Mouse (Mus musculus) heart, adult 2 months (tissue): ENCODE results near the gene Pnpla6.

Experiments used
- CTCF ChIP-seq: fragments of 200-600 bp; IDR thresholded peaks from 2 replicates; pipeline ENCODE4 v1.8.1; 2022; ENCODE audit warnings: antibody characterized with exemption, mild to moderate bottlenecking, moderate library complexity
- POLR2A ChIP-seq: fragments of 200-500 bp; IDR thresholded peaks from 2 replicates; pipeline ENCODE4 v1.6.1; 2011; ENCODE audit warnings: mild to moderate bottlenecking, low read depth, low read length, control low read depth; ENCODE audit not compliant: insufficient read depth

DNA sequence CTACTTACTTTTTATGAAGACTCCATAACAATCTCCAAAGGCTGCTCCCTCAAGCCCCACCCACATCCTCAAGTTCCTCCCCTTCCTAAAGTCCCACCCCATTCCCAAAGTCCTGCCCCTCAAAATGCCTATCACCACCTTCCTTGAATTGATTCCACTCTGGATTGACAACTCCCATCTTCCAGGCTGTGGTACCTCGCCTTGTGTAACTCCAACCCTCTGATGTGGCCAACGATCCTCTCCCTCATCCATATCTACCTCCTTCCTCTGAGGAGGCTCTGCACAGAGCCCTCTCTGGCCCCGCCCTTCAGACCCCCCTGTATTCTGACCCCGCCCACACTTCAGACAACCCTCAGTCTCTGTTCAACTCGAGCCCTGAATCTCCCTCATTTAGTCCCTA lies 30.0 kb upstream of the Pnpla6 start:
- TF ChIP-seq POLR2A: no peak
- no peak for TF ChIP-seq CTCF
